Comparison of ENCODE assay signal across 7 mouse cellular contexts in genomic region chr3:40846473-40846956, GRCm38 (mm10). TPM values are rescaled to one million over a fixed set of nuclear protein-coding genes. Genes with fewer than 3 reads are reported as not detected.
DNase-seq lines count a peak whose midpoint lies in the region; ATAC-seq lines count a peak whose summit lies in the region.
"Not testable (repeated sequence)": the region's sequence is repeated elsewhere in the genome, so short reads cannot be mapped to it uniquely, and the experiment has no call there.

Gene Mfsd8 (minus strand): TSS chr3:40846886.

- not testable (repeated sequence) for H3K27ac ChIP-seq in embryonic facial prominence, embryonic 11.5 days (replicated peaks; ENCODE audit: low read depth, low read length)
- peak within 1 kb of the TSS; percentile 77 for H3K27ac ChIP-seq in limb, embryonic 10.5 days
- peak within 1 kb of the TSS; percentile 86 for H3K27ac ChIP-seq in midbrain, embryonic 13.5 days

- H3K9me3 ChIP-seq in embryonic facial prominence, embryonic 11.5 days (replicated peaks; ENCODE audit: control insufficient read depth, low read length); limb, embryonic 10.5 days (replicated peaks); midbrain, embryonic 13.5 days: not testable (repeated sequence)

- peak; percentile 97 for DNase-seq in adrenal gland, postnatal 14 days
- peak; percentile 93 for DNase-seq in embryonic facial prominence, embryonic 11.5 days (ENCODE audit: low spot score)
- peak; percentile 99 for DNase-seq in kidney, adult 11 months
- peak; percentile 94 for DNase-seq in limb, embryonic 10.5 days (ENCODE audit: low spot score)
- DNase-seq in spleen, adult 12 weeks (ENCODE audit: low spot score): peak; percentile 96

- peak; percentile 100 for ATAC-seq in embryonic facial prominence, embryonic 11.5 days (replicated peaks; ENCODE audit: insufficient number of reproducible peaks, low FRiP score, low TSS enrichment, low read depth)
- peak; percentile 91 for ATAC-seq in granulocyte monocyte progenitor cell, adult 5-6 weeks (replicated peaks; ENCODE audit: poor library complexity, severe bottlenecking)
- ATAC-seq in midbrain, embryonic 13.5 days: peak; percentile 99

- not testable (repeated sequence) for H3K27me3 ChIP-seq in embryonic facial prominence, embryonic 11.5 days (ENCODE audit: control insufficient read depth, insufficient read depth, low read length); limb, embryonic 10.5 days (ENCODE audit: low read depth, poor library complexity, severe bottlenecking); midbrain, embryonic 13.5 days

- peak within 1 kb of the TSS; percentile 63 for H3K4me2 ChIP-seq in embryonic facial prominence, embryonic 11.5 days (ENCODE audit: low read depth, low read length)
- H3K4me2 ChIP-seq in midbrain, embryonic 13.5 days (replicated peaks): peak within 1 kb of the TSS; percentile 61

- WGBS in embryonic facial prominence, embryonic 11.5 days: under 1% methylated on average over 34 of the region's 39 CpGs
- under 1% methylated on average over 39 of the region's 39 CpGs for WGBS in limb, embryonic 10.5 days
- WGBS in midbrain, embryonic 13.5 days: under 1% methylated on average over 39 of the region's 39 CpGs

- not testable (repeated sequence) for H3K4me1 ChIP-seq in embryonic facial prominence, embryonic 11.5 days (ENCODE audit: control insufficient read depth, insufficient read depth, low read length); limb, embryonic 10.5 days; midbrain, embryonic 13.5 days (replicated peaks)

- not testable (repeated sequence) for H3K36me3 ChIP-seq in embryonic facial prominence, embryonic 11.5 days (replicated peaks; ENCODE audit: control insufficient read depth, insufficient read depth, low read depth, low read length); limb, embryonic 10.5 days; midbrain, embryonic 13.5 days

- peak within 1 kb of the TSS; percentile 42 for H3K9ac ChIP-seq in embryonic facial prominence, embryonic 11.5 days (replicated peaks; ENCODE audit: low read length)
- peak within 1 kb of the TSS; percentile 76 for H3K9ac ChIP-seq in midbrain, embryonic 13.5 days (replicated peaks)

- H3K4me3 ChIP-seq in embryonic facial prominence, embryonic 11.5 days (ENCODE audit: low read depth, low read length): peak within 1 kb of the TSS; percentile 44
- H3K4me3 ChIP-seq in limb, embryonic 10.5 days: peak within 1 kb of the TSS; percentile 54
- H3K4me3 ChIP-seq in midbrain, embryonic 13.5 days (replicated peaks): peak within 1 kb of the TSS; percentile 50

RNA-seq across cellular contexts. Expression of gene Mfsd8, which starts in this region (rescaled TPM):
- total RNA-seq in adrenal gland, postnatal 14 days (2021): 18.7 and 20.8 TPM in 2 replicates
- polyA plus RNA-seq in embryonic facial prominence, embryonic 11.5 days (2014; fragmentation: Nextera tagmentation; extraction: Ambion mirVana): 6.3 and 7.3 TPM in 2 replicates
- total RNA-seq in granulocyte monocyte progenitor cell, adult 5-6 weeks (2014; fragmentation: Nextera tagmentation): 15.3 and 21.9 TPM in 2 replicates
- total RNA-seq in granulocyte monocyte progenitor cell, adult 5-6 weeks (2017): 3.0 and 6.1 TPM in 2 replicates
- 4.0 and 5.6 TPM in 2 replicates for polyA plus RNA-seq in limb, embryonic 10.5 days (2016; fragmentation: Nextera tagmentation; extraction: Ambion mirVana)
- polyA plus RNA-seq in midbrain, embryonic 13.5 days (2015; fragmentation: Nextera tagmentation; extraction: Ambion mirVana): 11.7 and 12.2 TPM in 2 replicates
